Mouse (Mus musculus) thymus, adult 2 months (tissue): Measurements from ENCODE around the gene 6030468B19Rik. TPM values are rescaled to one million over a fixed set of nuclear protein-coding genes. Genes with fewer than 3 reads are reported as not detected.

Experiments used
- DNase-seq: peaks from one replicate; pipeline ENCODE4 v3.0.0; 2021
- H3K27ac ChIP-seq: fragments of 200-500 bp; 2 replicates; pipeline ENCODE4 v1.5.1; 2012; ENCODE audit warnings: low read length, control low read depth; ENCODE audit not compliant: control insufficient read depth, insufficient read depth
- H3K27me3 ChIP-seq: fragments of 200-500 bp; 2 replicates; pipeline ENCODE4 v1.6.1; 2012; ENCODE audit warnings: mild to moderate bottlenecking, low read length, moderate library complexity, mixed read lengths; ENCODE audit not compliant: control insufficient read depth, insufficient read depth
- H3K36me3 ChIP-seq: fragments of 200-500 bp; 2 replicates; pipeline ENCODE4 v1.6.1; 2012; ENCODE audit warnings: mild to moderate bottlenecking, low read length, moderate library complexity; ENCODE audit not compliant: control insufficient read depth, insufficient read depth
- H3K4me1 ChIP-seq: fragments of 200-500 bp; replicated peaks from 2 replicates; pipeline ENCODE4 v1.6.1; 2012; ENCODE audit warnings: low read length; ENCODE audit not compliant: control insufficient read depth, insufficient read depth
- H3K4me3 ChIP-seq: fragments of 200-500 bp; 2 replicates; pipeline ENCODE4 v1.5.1; 2012; ENCODE audit warnings: mild to moderate bottlenecking, low read length, control low read depth, moderate library complexity; ENCODE audit not compliant: control insufficient read depth, insufficient read depth
- CTCF ChIP-seq: fragments of 200-500 bp; IDR thresholded peaks from 2 replicates; pipeline ENCODE4 v1.5.1; 2012; ENCODE audit warnings: mild to moderate bottlenecking, control low read depth, low read length, moderate library complexity, borderline replicate concordance; ENCODE audit not compliant: control insufficient read depth, poor library complexity, insufficient read depth; ENCODE audit errors: extremely low read depth
- POLR2A ChIP-seq: fragments of 200-500 bp; IDR thresholded peaks from 2 replicates; pipeline ENCODE4 v1.6.1; 2012; ENCODE audit warnings: mild to moderate bottlenecking, low read length, control low read depth, moderate library complexity; ENCODE audit not compliant: control insufficient read depth, poor library complexity, insufficient read depth; ENCODE audit errors: extremely low read depth
- WGBS: fragments of 180-500 bp; shearing (Covaris S2); methylation state at CpG from one replicate; pipeline ENCODE4 v1.1.7; 2018; 5-methylcytosine and 5-hydroxymethylcytosine counted together
- polyA plus RNA-seq: library from polyadenylated mRNA; depleted of rRNA; stranded (reverse); fragments of >200 nt; gene quantifications from 2 replicates; pipeline ENCODE4 v1.2.3, GENCODE M21; 2012

The 6030468B19Rik gene
- polyA plus RNA-seq, 1 experiment = 1.7 TPM

- Histone ChIP-seq H3K4me3 (no peak overlapping the region), H3K4me1 (peaks cover 12% of the 10 kb centered on the region), H3K36me3 (peaks cover 23% of the 10 kb centered on the region), H3K27ac (no peak overlapping the region), H3K27me3 (no peaks in the 10 kb centered on the region)
- DNase-seq = no peak
- TF ChIP-seq CTCF = no peak
- WGBS = over 99% methylated on average over 7 of the region's 7 CpGs
Measured at GRCm38 (mm10) chr11:117820173-117820572, 22.7 kb downstream of the 6030468B19Rik start.

- Histone ChIP-seq H3K27me3 (no peaks in the 10 kb centered on the region), H3K27ac (no peak overlapping the region), H3K4me1 (peaks cover 29% of the 10 kb centered on the region), H3K36me3 (peaks cover 17% of the 10 kb centered on the region), H3K4me3 (no peak overlapping the region)
- no peak for TF ChIP-seq POLR2A
- TF ChIP-seq CTCF = no peak
- no peak for DNase-seq
- 98% methylated on average over 9 of the region's 9 CpGs for WGBS
Measured at GRCm38 (mm10) chr11:117821868-117822267, 24.4 kb downstream of the 6030468B19Rik start.

- Histone ChIP-seq H3K27me3 (no peaks in the 10 kb centered on the region), H3K27ac (no peak overlapping the region), H3K4me3 (no peak overlapping the region), H3K36me3 (peaks cover 12% of the 10 kb centered on the region), H3K4me1 (peaks cover 38% of the 10 kb centered on the region)
- no peak for DNase-seq
- TF ChIP-seq POLR2A = no peak
- TF ChIP-seq CTCF = no peak
- 93% methylated on average over 7 of the region's 7 CpGs for WGBS
Measured at GRCm38 (mm10) chr11:117822728-117823241, 25.3 kb downstream of the 6030468B19Rik start.

- no peak for DNase-seq
- Histone ChIP-seq H3K36me3 (peaks cover 6% of the 10 kb centered on the region; the same call in 1 of the 2 replicates), H3K27ac (no peak overlapping the region), H3K27me3 (no peaks in the 10 kb centered on the region), H3K4me3 (no peak overlapping the region), H3K4me1 (peaks cover 44% of the 10 kb centered on the region)
- TF ChIP-seq POLR2A (no peak), CTCF (no peak)
- WGBS = 96% methylated on average over 6 of the region's 6 CpGs
Measured at GRCm38 (mm10) chr11:117823411-117823810, 26.0 kb downstream of the 6030468B19Rik start.

- Histone ChIP-seq H3K4me1 (peaks cover 53% of the 10 kb centered on the region), H3K36me3 (peaks cover 6% of the 10 kb centered on the region; the same call in 1 of the 2 replicates)
Measured at GRCm38 (mm10) chr11:117824060-117824969, 26.9 kb downstream of the 6030468B19Rik start.

GRCm38 (mm10) chr11:117825333-117826101 is 28.1 kb downstream of the 6030468B19Rik start, which contains the start of the genes Afmid and Tk1:
TSS of gene Afmid (plus strand) at chr11:117825924.
TSS of gene Tk1 (minus strand) at chr11:117826092.
- Histone ChIP-seq H3K27ac (peak within 1 kb of the TSS; percentile 90), H3K4me3 (peak within 1 kb of the TSS; percentile 54), H3K27me3 (no peaks in the 10 kb centered on the region), H3K4me1 (peaks cover 53% of the 10 kb centered on the region), H3K36me3 (peaks cover 6% of the 10 kb centered on the region; the same call in 1 of the 2 replicates)
- under 1% methylated on average over 34 of the region's 34 CpGs for WGBS
- DNase-seq = peak; percentile 67
- TF ChIP-seq CTCF (no peak), POLR2A (no peak)

More at GRCm38 (mm10) chr11:117824060-117824969, 26.9 kb downstream of the 6030468B19Rik start:
- 23% methylated on average over 23 of the region's 23 CpGs for WGBS
- peak; percentile 80 for DNase-seq
- H3K27me3 ChIP-seq = no peaks in the 10 kb centered on the region
- peak overlapping the region; percentile 7; the same call in 1 of the 2 replicates for H3K27ac ChIP-seq
- TF ChIP-seq POLR2A = 0 out of 2 replicates have a peak, but pooled peaks have one; percentile 15
- peak; percentile 94 for TF ChIP-seq CTCF
- peak overlapping the region; percentile 34 for H3K4me3 ChIP-seq
